16 mouse cellular contexts compared by ENCODE assay signal in the genomic region with DNA sequence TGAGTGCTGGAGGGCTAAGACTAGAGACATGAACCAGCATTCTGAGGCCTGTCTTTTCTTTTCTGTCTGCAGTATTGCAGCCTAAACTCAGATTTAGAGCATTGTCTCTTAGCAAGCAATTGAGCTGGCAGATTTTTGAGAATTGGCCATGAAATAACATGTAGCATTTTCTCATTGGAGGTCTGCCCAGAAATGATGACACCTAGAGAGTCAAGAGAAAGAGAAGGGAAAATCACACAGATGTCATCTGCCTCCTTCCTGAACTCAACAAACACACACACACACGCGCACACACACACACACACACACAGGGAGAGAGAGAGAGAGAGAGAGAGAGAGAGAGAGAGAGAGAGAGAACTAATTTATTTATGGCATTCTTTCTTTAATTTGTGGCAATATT.
DNase-seq lines count a peak whose midpoint lies in the region; TF ChIP-seq lines count a peak whose summit lies in the region.
"Had no signal": no experiment of that assay in that cellular context is flagged by ENCODE, and none has a peak within 500 bp of the region (broad histone marks: within the 10 kb centered on the region; RNA-seq: fewer than 3 reads in every experiment).

No protein-coding gene starts in this region.

- peak; percentile 2 to 5 for DNase-seq in cerebellum, adult 18-20 months
- no peak for DNase-seq in cerebellum, adult 11-12 months
- DNase-seq in left cerebral cortex, adult 11 months (ENCODE audit: low spot score), result peak; percentile 3
- DNase-seq in left cerebral cortex, postnatal 36 days (ENCODE audit: low spot score in 2 of 2), result no peak
- DNase-seq in layer of hippocampus, adult 2 months (ENCODE audit: low spot score in 2 of 2), result peak; percentile 62 to 71
- peak; percentile 22 to 29 for DNase-seq in right cerebral cortex, postnatal 10 days (ENCODE audit: low spot score in 2 of 2)
- DNase-seq in ovary, postnatal 14 days (ENCODE audit: low spot score), result no peak
- DNase-seq in thymus, postnatal 36 days, result no peak
- DNase-seq: adrenal gland, postnatal 14 days; kidney, postnatal 10 days; spleen, adult 18-20 months had no signal

- no peak overlapping the region for H3K4me3 ChIP-seq in layer of hippocampus, adult 2 months
- H3K4me3 ChIP-seq: erythroblast, embryonic 14.5 days; heart, embryonic 15.5 days; limb, embryonic 13.5 days; neural tube, embryonic 15.5 days had no signal

- TF ChIP-seq CTCF in layer of hippocampus, adult 2 months (conservative IDR thresholded peaks at IDR 0.05), result no peak

- intact Hi-C loops in left cerebral cortex, postnatal 36 days (cut with DNase I), result no loop called here

- no peak overlapping the region for H3K27ac ChIP-seq in layer of hippocampus, adult 2 months
- H3K27ac ChIP-seq: heart, embryonic 15.5 days; limb, embryonic 13.5 days; macrophage; neural tube, embryonic 15.5 days had no signal

Comparison
In these comparisons a context has a peak if more than half of its experiments do, and no peak if none do; other contexts are left out.
1. DNase-seq: peak in cerebellum, adult 18-20 months (2 of 2), left cerebral cortex, adult 11 months (single experiment), layer of hippocampus, adult 2 months (2 of 2) and right cerebral cortex, postnatal 10 days (2 of 2); none in cerebellum, adult 11-12 months (single experiment), left cerebral cortex, postnatal 36 days (0 of 2), ovary, postnatal 14 days (single experiment) and thymus, postnatal 36 days (0 of 2).